Mouse (Mus musculus) adrenal gland, adult 8-10 months (tissue): ENCODE data around the gene Smim20. TPM values are rescaled to one million over a fixed set of nuclear protein-coding genes. Genes with fewer than 3 reads are reported as not detected.

Experiments
- DNase-seq: peaks from one replicate; pipeline ENCODE4 v3.0.0; 2022
- total RNA-seq, 4 experiments: library from RNA; stranded (reverse); gene quantifications; 2 replicates each; pipeline ENCODE4 v1.2.4; 2022

The Smim20 gene
- total RNA-seq, 4 experiments from 2014 or later: 55.6 to 62.9 (median 59.5) TPM

- DNase-seq: no peak
These were observed 47.7 kb downstream of the Smim20 start for GRCm38 (mm10) chr5:53314404-53315167.

- DNase-seq: no peak
These were observed 48.9 kb downstream of the Smim20 start for GRCm38 (mm10) chr5:53315829-53316228.

- no peak for DNase-seq
These were observed 50.5 kb downstream of the Smim20 start for GRCm38 (mm10) chr5:53317396-53317795.

- no peak for DNase-seq
These were observed 51.1 kb downstream of the Smim20 start for GRCm38 (mm10) chr5:53317885-53318466.

GRCm38 (mm10) chr5:53320331-53320730 lies 53.4 kb downstream of the Smim20 start:
- DNase-seq: no peak

- DNase-seq: no peak
These were observed 55.0 kb downstream of the Smim20 start for GRCm38 (mm10) chr5:53321901-53322300.

- DNase-seq: no peak
These were observed 55.6 kb downstream of the Smim20 start for GRCm38 (mm10) chr5:53322471-53322870.

- DNase-seq: no peak
These were observed 56.2 kb downstream of the Smim20 start for GRCm38 (mm10) chr5:53323121-53323520.

GRCm38 (mm10) chr5:53324256-53324655 lies 57.4 kb downstream of the Smim20 start:
- DNase-seq: no peak

GRCm38 (mm10) chr5:53324791-53325190 lies 57.9 kb downstream of the Smim20 start:
- no peak for DNase-seq

- DNase-seq: peak; percentile 49
These were observed 59.1 kb downstream of the Smim20 start for GRCm38 (mm10) chr5:53326023-53326422.

GRCm38 (mm10) chr5:53326491-53326890 lies 59.6 kb downstream of the Smim20 start:
- no peak for DNase-seq

Other genes with a start within 250 kb of the Smim20 start
- not detected for gene Slc34a2, start 229.0 kb upstream of the Smim20 start, total RNA-seq
- 1 to 10 TPM; 1.5 to 3.9 (median 2.1) TPM for gene Sel1l3, start 53.2 kb upstream of the Smim20 start, total RNA-seq
- gene Rbpj, start 199.1 kb downstream of the Smim20 start, total RNA-seq: 10 to 100 TPM; 37.6 to 53.7 (median 46.0) TPM